Mouse (Mus musculus): ENCODE measurements around the gene Rftn1.

Gene Rftn1

DNA sequence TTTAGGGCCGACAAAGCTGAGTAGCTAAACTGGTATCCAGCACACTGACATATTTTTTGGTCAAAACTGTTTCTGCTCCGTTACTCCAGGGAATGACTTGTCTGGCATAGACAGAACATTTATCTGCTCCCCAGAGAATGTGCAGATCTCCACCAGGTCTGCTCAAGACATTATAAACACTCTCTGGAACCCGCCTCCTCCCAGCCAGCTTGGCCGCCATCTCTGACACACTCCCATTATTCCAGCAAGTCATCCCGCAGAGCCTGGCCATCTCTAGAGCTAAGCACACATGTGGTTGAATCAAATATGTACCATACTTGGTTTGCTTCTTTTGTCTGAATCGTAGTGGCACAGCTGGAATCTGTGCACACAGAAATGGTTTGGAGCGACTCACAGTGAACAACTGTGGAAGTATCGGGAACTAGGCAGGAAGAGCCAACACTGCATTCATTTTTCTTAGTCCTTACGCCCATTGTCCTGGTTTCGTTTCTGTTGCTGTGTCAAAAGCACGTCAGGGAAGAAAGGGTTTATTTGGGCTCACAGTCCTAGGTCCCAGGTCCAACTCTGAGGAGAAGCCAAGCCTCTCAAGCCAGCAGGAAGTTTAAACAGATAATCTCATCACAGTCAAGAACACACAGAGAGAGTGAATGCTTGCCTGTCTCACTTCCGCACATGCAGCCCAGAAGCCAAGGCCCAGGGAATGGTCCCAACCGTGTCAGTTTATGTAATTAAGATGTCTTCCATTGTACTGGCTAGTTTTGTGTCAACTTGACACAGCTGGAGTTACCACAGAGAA, 126.4 kb downstream of the Rftn1 start:
- no peak for DNase-seq (ENCODE audit: low spot score)

DNA sequence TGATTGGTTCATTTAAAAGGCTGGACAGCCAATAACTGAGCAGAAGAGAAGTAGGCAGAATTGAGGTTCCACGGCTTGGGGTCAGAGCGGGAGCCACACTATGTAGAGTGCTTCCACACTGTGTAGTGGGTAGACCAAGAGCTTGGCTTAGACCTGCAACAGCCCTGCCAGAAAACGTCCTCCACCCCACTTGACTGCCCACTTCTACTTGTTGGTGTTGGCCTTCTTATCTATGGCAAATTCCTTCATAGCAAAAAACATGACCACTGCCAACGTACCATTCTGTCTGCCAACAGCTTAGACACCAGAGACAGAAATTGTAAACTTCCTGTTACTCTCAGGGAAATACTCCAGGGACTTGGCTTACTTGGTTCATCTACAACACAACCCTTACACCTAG, 127.8 kb downstream of the Rftn1 start:
- no peak for DNase-seq (ENCODE audit: low spot score)

DNA sequence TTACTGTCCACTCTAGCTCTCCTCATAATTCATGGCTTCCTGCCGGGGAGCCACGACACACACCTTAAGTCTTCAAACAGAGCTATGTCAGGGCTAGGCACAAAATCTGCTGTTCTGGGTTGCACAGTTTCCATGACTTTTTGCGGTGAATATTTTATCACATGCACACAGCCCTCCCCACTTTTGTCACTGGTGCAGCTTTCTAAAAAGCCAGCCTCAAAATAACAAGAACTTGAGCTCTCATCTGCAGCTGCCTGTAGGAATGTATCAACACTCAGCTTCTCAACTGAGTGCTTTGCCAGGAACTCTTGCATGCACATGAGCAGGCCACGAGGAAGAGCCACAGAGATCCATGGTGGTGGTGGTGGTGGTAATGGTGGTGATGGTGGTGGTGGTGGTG, 129.0 kb downstream of the Rftn1 start:
- DNase-seq (ENCODE audit: low spot score), result no peak

DNA sequence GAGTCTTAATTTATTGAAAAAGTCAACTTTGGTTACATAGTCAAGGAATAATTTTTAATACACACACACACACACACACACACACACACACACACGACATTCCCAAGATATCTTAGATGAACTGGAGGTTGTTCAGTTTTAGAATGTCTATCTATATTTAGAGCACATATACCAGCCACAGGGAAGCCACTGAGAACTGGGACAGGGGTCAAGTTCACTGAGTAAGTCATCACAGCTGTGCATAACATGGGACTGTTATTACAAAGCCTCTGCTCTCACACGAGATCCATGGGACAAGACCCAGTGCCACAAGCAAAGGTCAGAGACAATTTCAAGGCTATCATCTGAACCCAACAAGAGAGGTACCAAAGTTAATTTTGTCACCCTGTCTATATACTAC, 130.3 kb downstream of the Rftn1 start:
- no peak for DNase-seq (ENCODE audit: low spot score)

DNA sequence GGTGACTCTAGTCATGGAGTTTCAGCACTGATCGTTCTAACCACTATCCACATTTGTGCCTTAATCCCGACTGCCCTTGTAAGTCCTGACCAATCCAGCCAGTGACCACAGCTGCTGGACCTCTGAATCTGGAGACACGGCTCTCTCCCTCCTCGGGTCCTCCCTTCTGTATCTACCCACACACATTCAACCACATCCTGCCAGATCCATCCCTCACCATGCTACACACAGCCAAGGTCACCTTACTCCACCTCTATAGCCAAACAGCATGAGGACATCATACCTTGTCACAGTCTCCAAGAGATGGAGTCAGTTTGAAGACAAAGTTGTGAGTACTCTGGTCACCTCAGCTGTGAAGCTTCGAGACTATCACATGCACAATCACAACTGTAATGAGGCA, 131.1 kb downstream of the Rftn1 start:
- DNase-seq (ENCODE audit: low spot score), result no peak

DNA sequence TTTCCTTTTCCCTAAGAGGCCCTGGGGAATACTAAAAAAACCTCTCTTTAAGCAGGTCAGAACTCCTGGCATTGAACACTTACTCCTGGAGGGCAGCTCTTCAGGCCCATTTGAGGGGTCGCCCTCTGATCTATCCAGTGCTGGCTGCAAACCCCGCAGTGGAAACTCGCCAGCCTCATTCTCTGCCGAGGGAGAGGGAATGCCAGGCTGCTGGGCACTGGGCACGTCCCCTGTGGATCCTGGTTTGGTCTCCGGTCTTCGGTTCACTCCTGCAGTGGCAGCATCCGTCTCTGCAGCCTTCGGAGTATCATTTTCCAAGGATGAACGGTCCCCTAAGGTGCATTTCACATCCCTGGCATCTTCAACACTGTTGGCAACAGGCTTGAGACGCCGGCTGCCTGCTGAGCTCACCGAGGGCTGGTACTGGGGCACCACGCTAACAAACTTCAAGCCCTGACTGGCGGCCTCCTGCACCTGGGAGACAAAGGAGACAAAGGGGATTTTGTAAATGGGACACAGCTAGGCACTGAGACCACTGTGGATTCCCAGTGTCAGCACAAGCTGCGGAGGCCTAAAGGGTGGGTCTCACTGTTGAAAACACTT, 135.2 kb downstream of the Rftn1 start:
- no peak for DNase-seq (ENCODE audit: low spot score)

DNA sequence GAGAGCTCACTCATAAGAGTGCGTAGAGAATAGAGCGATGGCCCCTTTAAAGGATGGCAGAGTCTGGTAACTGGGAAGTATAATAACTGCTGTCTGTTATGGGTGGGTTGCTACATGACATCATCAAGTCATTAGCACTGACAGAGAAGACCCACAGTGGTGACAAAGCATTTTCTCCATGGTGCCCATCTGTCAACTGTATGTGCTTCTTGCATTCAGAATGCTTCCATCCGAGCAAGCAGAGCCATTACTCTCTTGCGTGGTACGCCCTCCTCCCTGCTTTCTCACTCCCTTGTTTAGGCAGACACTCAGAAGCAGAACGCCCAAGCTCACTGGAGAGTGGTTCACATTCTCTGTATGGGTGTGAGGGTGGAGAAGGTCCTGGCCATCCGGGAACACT, 135.9 kb downstream of the Rftn1 start:
- DNase-seq (ENCODE audit: low spot score), result no peak

DNA sequence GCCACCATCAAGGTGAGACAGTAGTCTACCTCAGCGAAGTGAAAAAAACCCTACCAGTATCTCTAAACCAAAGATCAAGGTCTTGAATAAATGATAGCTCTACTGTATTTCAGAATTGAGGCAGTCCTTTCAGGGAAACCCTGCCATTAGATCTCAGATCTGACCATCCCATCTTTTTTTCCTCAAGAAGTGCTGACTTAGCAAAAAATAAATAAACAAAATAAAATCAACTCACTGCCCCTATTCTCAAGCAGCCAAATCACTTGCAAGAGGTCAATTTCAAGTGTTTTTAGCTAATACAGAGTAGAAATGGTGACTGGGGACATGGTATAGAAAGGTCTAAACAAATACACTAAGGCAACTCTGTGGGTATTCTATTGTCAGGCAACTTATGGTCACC, 136.5 kb downstream of the Rftn1 start:
- DNase-seq (ENCODE audit: low spot score), result no peak

DNA sequence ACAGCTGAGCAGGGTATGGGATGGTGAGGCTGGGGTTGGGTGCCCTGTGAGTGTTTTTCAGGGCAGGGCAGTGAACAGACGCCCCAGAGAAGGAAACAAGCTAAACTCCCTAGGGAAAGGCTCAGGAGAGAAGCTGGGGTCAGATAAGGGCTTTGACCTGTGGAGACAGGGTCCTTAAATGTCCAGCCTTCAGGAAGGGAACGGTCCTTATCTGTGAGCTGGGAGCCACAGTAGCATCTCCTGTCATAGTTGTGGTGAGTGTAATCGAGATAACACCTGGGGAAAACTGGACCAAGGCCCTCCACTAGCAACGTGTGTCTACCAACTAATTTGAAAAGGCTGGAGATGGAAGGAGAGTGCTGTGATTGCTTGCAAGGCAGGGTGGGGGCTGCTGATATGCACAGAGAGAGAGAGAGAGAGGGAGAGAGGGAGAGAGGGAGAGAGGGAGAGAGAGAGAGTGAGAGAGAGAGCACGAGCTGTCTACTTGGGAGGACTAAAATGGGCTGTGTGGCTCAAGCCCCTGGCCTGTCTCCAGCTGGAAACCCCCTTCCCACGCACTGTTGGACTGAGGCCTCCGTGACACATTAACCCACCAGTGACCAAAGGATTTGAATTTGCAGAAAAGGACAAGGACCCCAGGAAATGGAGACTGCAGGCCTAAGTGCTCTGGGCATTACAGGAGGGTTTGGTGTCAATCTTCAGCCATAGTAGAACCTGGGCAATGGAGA, 137.6 kb downstream of the Rftn1 start:
- no peak for DNase-seq (ENCODE audit: low spot score)

DNA sequence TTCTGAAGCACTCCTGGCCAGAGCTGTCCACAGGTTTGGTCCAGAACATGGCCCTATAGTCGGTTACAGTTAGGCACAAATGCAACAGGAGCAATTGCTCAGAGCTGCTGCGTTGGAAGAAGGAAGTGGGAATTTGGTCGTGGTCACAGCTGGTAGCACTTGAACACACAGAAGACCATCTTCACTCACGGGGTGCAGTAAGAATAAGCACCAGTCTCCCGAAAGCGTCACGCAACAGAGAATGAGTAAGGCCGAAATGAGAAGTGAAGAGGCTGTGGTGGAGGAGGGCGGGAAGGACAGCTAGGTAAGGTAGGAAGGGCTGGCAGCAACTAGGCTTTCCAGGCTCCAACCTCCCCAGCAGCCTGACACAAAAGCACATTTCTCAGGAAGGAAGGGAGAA, 140.0 kb downstream of the Rftn1 start:
- no peak for DNase-seq (ENCODE audit: low spot score)

DNA sequence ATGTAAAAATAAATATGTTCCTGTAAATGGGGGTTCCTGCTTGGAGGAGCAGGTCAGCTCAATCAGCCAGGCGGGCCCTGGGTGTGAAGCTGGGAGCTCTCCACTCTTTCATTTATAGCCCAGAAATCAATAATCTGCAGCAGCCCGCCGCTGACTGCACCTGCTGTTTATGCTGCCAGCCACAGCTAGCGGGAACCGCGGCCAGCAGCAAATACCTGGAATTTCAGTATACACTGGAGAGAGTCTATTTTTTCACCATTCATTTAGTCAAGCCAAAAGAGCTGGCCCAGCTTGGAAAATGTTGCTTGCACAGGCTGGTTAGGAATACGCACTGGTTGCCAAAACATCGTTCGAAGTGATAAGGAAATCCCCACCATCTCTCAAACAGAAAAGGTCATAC, 142.3 kb downstream of the Rftn1 start:
- DNase-seq (ENCODE audit: low spot score), result no peak

DNA sequence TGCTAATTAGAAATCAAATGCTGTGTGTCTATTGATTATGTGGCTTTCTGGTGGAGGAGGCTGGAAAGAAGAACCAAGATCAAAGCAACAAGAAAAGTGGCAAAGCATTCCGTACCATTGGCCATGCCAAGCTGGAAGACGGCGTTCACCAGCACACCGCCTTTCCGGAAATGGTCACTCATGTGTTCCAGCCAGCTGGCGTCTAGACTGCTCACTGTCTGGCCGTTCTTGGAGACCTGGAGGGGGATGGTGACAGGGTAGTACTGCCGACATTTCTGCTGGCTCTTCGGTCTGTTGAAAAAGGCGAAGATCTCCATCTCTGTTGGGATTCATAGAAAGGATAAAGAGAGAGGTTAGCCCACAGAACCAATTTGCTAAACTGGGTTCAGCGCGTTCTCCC, 143.3 kb downstream of the Rftn1 start:
- DNase-seq (ENCODE audit: low spot score), result no peak

DNA sequence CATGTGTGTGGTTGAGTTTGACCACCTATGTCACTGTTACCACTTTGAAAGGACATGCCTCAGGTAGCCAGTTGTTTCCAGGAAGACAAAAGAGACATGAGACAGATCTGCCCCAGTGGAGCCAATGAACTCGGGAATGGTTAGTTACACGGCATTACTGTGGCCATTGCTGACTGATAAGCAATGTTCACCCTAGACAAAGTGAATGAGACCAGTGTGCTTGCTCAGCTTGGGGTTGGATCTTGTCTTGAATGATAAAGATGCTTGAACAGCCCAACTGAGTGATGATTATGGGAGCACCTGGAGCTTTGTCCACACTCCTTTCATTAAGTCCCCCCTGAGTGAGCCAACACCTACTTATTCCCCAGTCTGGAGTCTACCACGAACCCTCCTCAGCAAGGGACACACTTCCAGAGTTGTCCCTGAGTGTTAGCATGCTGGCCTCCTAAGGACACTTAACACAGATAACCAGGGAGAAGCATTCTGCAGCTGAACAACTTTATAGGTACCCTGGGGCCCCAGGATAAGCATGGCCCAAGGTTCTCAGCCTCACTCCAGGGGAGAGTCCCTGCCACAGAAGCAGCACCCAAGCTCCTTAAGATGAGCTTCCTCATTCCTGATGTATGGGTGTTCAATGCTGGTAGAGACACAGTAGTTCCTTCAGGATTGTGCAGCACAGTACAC, 149.6 kb downstream of the Rftn1 start:
- DNase-seq (ENCODE audit: low spot score), result no peak

DNA sequence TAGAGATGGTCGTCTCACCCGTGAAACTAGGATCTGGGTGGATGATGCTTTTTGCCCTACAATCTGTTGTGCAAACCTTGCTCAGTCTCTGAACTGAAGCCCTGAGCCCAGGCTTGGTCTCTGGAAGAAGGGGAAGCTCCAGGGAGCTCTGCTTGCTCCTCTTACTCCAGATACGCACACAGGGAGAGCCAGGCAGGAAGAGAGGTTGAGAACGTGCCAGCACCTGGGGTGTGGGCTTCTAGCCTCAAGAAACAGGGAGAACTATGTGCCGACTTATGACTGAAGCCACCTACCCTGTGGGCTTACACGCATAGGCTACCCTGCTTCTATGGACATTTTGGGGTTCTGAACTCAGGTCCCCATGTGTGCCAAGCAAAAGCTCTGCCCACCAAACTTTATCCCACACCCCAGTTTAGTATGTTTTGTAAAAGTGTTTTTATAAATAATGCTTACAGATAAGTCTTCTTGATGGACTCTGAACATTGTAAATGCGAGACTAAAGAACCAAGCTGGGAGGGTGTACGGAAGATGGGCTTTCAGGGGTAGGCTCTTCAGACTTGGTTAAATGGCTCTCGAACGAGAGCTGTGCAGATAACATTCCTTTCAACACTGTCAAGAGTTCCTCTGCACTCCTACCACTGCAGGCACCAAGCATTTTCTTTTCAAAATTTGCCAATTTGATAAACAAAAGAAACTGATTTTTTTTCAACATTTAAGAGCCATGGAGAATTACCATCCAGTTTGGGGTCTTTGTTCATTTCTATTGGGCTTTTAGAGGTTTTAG, 152.4 kb downstream of the Rftn1 start:
- DNase-seq (ENCODE audit: low spot score), result no peak

DNA sequence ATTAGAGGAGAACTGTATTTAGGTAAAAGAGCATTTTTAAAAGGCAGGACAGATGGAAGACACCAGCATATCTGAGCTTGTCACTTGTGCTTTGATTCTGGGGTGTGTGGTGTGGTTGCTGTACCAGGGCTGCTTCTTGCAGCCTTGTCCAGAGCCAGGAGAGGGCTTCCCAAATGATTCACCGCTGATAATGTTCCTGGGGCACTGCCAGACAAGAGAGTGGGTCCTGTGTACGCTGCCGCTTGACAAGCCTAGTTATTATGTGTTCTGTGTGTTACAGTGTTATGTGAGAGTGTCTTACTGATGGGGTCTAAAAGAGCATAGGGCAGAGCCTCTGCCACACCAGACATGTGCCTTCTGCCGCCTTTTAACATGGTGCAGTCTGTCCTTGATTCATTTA, 153.1 kb downstream of the Rftn1 start:
- no peak for DNase-seq (ENCODE audit: low spot score)

DNA sequence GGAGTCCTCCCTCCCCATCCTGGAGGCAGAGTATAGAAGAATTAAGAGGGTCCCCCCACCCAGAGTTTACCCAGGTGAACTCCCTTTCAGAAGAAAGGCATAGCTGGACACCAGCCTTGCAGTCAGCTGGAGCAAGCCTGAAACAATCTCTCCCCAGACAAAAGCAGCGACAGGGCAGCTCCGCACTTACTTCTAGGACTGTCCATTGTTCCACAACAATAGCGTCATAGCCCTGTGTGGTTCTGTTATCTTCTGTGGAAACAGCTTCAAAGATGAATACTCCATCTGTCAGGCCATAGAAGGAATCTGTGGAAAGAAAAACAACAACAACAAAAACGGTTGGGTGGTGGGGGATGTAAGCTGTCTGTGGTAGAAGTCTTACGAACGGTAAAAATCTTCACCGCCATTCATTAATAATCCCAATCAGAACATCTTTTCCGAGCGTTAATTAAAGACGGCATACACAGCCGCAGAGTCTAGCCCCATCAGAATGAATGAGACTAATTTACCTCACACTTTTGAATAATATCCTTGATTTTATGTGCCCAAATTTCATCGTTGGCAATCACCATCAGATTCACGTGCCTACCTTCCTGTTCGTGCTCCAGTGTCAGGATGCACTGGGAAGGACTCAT, 153.6 kb downstream of the Rftn1 start:
- DNase-seq (ENCODE audit: low spot score), result no peak

DNA sequence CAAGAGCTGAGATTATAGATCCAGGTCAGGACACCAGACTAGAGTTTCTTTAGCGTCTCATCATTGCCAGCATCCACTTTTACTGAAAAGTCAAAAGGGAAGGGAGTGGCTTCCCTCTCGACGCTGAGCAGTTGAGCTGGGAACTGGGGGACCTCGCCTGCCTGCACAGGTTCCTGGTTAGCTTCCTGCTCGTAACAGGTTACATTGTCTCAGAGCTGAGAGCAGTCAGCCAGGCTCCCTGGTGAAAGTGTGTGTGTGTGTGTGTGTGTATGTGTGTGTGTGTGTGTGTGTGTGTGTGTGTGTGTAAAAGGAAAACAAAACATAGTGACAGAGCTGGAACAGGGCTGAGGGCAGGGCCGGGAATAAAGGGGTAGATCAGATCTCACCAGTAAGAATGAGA, 156.8 kb downstream of the Rftn1 start:
- DNase-seq (ENCODE audit: low spot score), result no peak

DNA sequence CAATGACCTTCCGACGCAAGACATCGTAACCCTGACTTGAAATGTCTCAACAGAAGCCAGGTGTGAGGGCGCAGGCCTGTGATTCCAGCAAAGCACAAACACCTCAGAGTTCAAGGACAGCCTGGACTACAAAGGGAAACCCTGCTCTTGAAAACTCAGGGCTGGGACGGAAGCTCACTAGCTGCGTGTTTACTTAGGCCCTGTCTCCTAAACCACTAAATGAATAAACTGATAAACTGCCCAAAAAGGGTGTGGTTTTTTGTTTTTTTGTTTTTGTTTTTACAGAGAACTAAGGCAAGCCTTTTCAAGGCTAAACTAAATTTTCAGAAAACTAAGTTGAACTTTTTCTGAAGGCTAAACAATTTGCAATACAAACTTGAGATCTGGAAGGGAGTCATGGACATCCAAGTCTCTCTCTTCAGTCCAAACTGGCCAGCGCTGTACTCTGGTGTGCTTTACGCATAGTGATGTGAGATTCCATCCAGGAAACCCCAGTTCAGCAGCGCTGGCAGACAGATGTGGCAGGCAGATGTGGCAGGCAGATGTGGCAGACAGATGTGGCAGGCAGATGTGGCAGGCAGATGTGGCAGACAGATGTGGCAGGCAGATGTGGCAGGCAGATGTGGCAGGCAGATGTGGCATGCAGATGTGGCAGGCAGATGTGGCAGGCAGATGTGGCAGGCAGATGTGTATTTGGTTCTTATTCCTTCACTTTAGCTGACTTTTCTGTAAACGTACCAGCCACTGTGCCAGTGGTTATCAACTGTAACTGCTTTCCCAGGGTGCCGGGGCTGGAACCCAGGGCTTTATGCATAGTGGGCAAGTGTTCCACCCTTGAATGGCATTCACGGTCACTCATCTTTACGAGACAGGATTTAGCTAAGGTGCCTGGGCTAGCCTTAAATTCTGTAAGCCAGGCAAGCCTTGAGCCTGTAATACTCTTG, 158.7 kb downstream of the Rftn1 start:
- no peak for DNase-seq (ENCODE audit: low spot score)

DNA sequence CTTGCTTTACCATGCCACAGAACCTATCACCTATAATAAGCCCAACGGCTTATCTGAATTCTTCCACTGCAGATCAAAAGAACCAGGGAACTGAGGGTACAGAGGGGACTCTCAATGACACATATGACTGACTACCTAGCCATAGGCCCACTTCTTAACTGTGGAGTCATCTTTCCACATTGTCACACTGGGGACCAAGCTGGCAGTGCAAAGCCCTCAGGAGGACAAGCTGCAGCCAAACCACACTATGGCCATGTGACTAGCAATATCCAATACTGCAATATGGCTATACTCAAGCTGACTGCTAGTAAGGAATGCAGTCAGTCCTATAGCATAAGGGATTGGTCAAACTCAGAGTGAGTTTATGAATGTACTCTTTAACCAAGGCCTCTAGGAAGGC, 164.8 kb downstream of the Rftn1 start:
- DNase-seq (ENCODE audit: low spot score), result no peak

DNA sequence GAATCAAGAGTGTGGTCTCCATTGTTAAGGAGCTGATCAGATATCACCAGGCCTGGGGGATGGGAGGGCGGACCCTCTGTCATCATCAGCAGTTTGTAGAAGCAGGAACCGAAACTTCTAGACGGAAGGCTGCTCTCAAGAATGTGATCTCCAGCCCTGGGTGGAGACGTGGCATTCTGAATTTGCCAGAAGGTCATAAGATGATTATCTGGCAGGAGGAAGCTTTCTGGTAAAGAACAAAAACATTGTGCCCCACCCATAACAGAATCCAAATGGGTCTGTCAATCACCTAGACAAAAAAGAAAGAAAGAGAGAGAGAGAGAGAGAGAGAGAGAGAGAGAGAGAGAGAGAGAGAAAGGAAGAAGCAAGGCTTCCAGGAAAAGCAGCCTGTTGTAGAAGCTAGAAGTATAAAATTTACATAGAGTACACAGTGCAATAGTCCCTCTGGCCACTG, 165.3 kb downstream of the Rftn1 start:
- peak; percentile 47 for DNase-seq (ENCODE audit: low spot score)

Measured in layer of hippocampus, adult 11-12 months (tissue).